Mouse (Mus musculus) ES-E14 (cell line): ENCODE data around the gene Dctd.

Experiments
- MAFK ChIP-seq: IDR thresholded peaks from 2 replicates; pipeline ENCODE4 v1.6.1; 2014; ENCODE audit warnings: mild to moderate bottlenecking, low read depth, low read length, inconsistent platforms; ENCODE audit not compliant: insufficient read depth
- ZNF384 ChIP-seq: IDR thresholded peaks from 2 replicates; pipeline ENCODE4 v1.6.1; 2012; ENCODE audit warnings: low read depth, low read length, inconsistent platforms

GRCm38 (mm10) chr8:48136804-48137650, 38.1 kb downstream of the Dctd start:
- no peak for TF ChIP-seq ZNF384
- TF ChIP-seq MAFK: no peak
